Mouse (Mus musculus) heart, embryonic 14.5 days (tissue): ENCODE measurements around the gene Atg2b. TPM values are rescaled to one million over a fixed set of nuclear protein-coding genes. Genes with fewer than 3 reads are reported as not detected.

Experiments
- ATAC-seq: fragments of 200-750 bp; cut with Nextera tagmentation; 2 replicates; pipeline ENCODE4 v1.8.0; 2017; ENCODE audit warnings: low read depth, moderate TSS enrichment; ENCODE audit not compliant: insufficient number of reproducible peaks, insufficient read depth, low FRiP score
- H3K27ac ChIP-seq, 2 experiments: fragments of 200-500 bp in 1 of 2; fragments of 300-500 bp in 1 of 2; sonication (generic) in 1 of 2; replicated peaks in 1 of 2; 2 replicates each; pipeline ENCODE4 v1.5.1; 2012 to 2014; ENCODE audit warnings: low read depth in 2 of 2, low read length in 2 of 2, control low read depth in 1 of 2, mild to moderate bottlenecking in 1 of 2, mixed read lengths in 1 of 2; ENCODE audit not compliant: control insufficient read depth in 1 of 2, insufficient read depth in 1 of 2
- H3K27me3 ChIP-seq: fragments of 300-500 bp; sonication (generic); 2 replicates; pipeline ENCODE4 v1.6.1; 2014; ENCODE audit warnings: mild to moderate bottlenecking, low read length, control low read depth; ENCODE audit not compliant: control insufficient read depth, insufficient read depth
- H3K36me3 ChIP-seq: fragments of 300-500 bp; sonication (generic); 2 replicates; pipeline ENCODE4 v1.6.1; 2014; ENCODE audit warnings: mild to moderate bottlenecking, control low read depth, low read length, mixed read lengths; ENCODE audit not compliant: control insufficient read depth, insufficient read depth
- H3K4me1 ChIP-seq, 2 experiments: fragments of 200-500 bp in 1 of 2; fragments of 300-500 bp in 1 of 2; sonication (generic) in 1 of 2; 2 replicates each; pipeline ENCODE4 v1.6.1; 2012 to 2014; ENCODE audit warnings: low read length in 2 of 2, control low read depth in 1 of 2, mixed read lengths in 1 of 2; ENCODE audit not compliant: control insufficient read depth in 2 of 2, insufficient read depth in 2 of 2
- H3K4me2 ChIP-seq: fragments of 300-500 bp; sonication (generic); 2 replicates; pipeline ENCODE4 v1.6.1; 2014; ENCODE audit warnings: mild to moderate bottlenecking, low read length
- H3K4me3 ChIP-seq, 2 experiments: fragments of 200-500 bp in 1 of 2; fragments of 300-500 bp in 1 of 2; sonication (generic) in 1 of 2; 2 replicates each; pipeline ENCODE4 v1.5.1; 2012 to 2014; ENCODE audit warnings: low read length in 2 of 2, mild to moderate bottlenecking in 2 of 2, control low read depth in 1 of 2, low read depth in 1 of 2, moderate library complexity in 1 of 2; ENCODE audit not compliant: control insufficient read depth in 1 of 2, insufficient read depth in 1 of 2
- H3K9ac ChIP-seq: fragments of 300-500 bp; sonication (generic); 2 replicates; pipeline ENCODE4 v1.6.1; 2014; ENCODE audit warnings: mild to moderate bottlenecking, low read length
- H3K9me3 ChIP-seq: fragments of 300-500 bp; sonication (generic); 2 replicates; pipeline ENCODE4 v1.6.1; 2016; ENCODE audit warnings: low read length, control low read depth; ENCODE audit not compliant: control insufficient read depth
- WGBS: fragments of 180-500 bp; shearing (Covaris S2); extraction: QIAGEN DNeasy Blood & Tissue Kit; methylation state at CpG from one replicate; pipeline ENCODE4 v1.1.7; 2014; 5-methylcytosine and 5-hydroxymethylcytosine counted together
- polyA plus RNA-seq: library from polyadenylated mRNA; unstranded; fragments of >200 nt; fragmentation: Nextera tagmentation; extraction: Ambion mirVana; gene quantifications from 2 replicates; pipeline ENCODE4 v1.2.1, GENCODE M21; 2014

Gene Atg2b
- polyA plus RNA-seq, 1 experiment from 2014 or later = 10.6 TPM

- no peak overlapping the region for H3K9ac ChIP-seq
- 84% methylated on average over 7 of the region's 7 CpGs for WGBS
- no peaks in the 10 kb centered on the region for H3K9me3 ChIP-seq
- H3K4me1 ChIP-seq = peaks cover 0 to 5% of the 10 kb centered on the region in 2 experiments; a peak in 1 of 4 replicates
- H3K27me3 ChIP-seq = no peaks in the 10 kb centered on the region
- H3K27ac ChIP-seq = no peak overlapping the region
- H3K36me3 ChIP-seq = no peaks in the 10 kb centered on the region
- no peak for ATAC-seq
- H3K4me2 ChIP-seq = no peak overlapping the region
- H3K4me3 ChIP-seq = no peak overlapping the region
Observed at GRCm38 (mm10) chr12:105590786-105591185, 94.2 kb downstream of the Atg2b start.

- no peak for ATAC-seq
- H3K36me3 ChIP-seq = no peaks in the 10 kb centered on the region
- peaks cover 0 to 5% of the 10 kb centered on the region in 2 experiments; a peak in 2 of 4 replicates for H3K4me1 ChIP-seq
- 76% methylated on average over 8 of the region's 8 CpGs for WGBS
- H3K4me2 ChIP-seq = no peak overlapping the region
- no peak overlapping the region for H3K9ac ChIP-seq
- no peaks in the 10 kb centered on the region for H3K9me3 ChIP-seq
- no peak overlapping the region for H3K4me3 ChIP-seq
- no peak overlapping the region for H3K27ac ChIP-seq
- H3K27me3 ChIP-seq = no peaks in the 10 kb centered on the region
Observed at GRCm38 (mm10) chr12:105587526-105587925, 97.5 kb downstream of the Atg2b start.

GRCm38 (mm10) chr12:105584851-105585250 is 100.2 kb downstream of the Atg2b start:
- no peak for ATAC-seq
- Histone ChIP-seq H3K4me2 (no peak overlapping the region), H3K36me3 (no peaks in the 10 kb centered on the region), H3K9ac (no peak overlapping the region), H3K4me3 (no peak overlapping the region), H3K27me3 (no peaks in the 10 kb centered on the region), H3K4me1 (peaks cover 0 to 5% of the 10 kb centered on the region in 2 experiments; a peak in 2 of 4 replicates), H3K27ac (no peak overlapping the region), H3K9me3 (no peaks in the 10 kb centered on the region)
- WGBS = 11% methylated on average over 12 of the region's 12 CpGs

GRCm38 (mm10) chr12:105583484-105583883 is 101.5 kb downstream of the Atg2b start:
- H3K9me3 ChIP-seq = no peaks in the 10 kb centered on the region
- WGBS = 35% methylated on average over 2 of the region's 2 CpGs
- no peak overlapping the region for H3K4me2 ChIP-seq
- H3K9ac ChIP-seq = no peak overlapping the region
- H3K27ac ChIP-seq = no peak overlapping the region
- no peak for ATAC-seq
- no peaks in the 10 kb centered on the region; the same call in 1 of the 2 replicates for H3K27me3 ChIP-seq
- no peak overlapping the region for H3K4me3 ChIP-seq
- peaks cover 0 to 5% of the 10 kb centered on the region in 2 experiments; a peak in 2 of 4 replicates for H3K4me1 ChIP-seq
- H3K36me3 ChIP-seq = no peaks in the 10 kb centered on the region

- H3K27me3 ChIP-seq = no peaks in the 10 kb centered on the region; the same call in 1 of the 2 replicates
- no peaks in the 10 kb centered on the region for H3K9me3 ChIP-seq
- H3K4me1 ChIP-seq = peaks cover 0 to 5% of the 10 kb centered on the region in 2 experiments; a peak in 2 of 4 replicates
- no peak overlapping the region for H3K4me3 ChIP-seq
- 62% methylated on average over 9 of the region's 9 CpGs for WGBS
- no peak for ATAC-seq
- no peak overlapping the region for H3K27ac ChIP-seq
- H3K4me2 ChIP-seq = no peak overlapping the region
- H3K9ac ChIP-seq = no peak overlapping the region
- no peaks in the 10 kb centered on the region for H3K36me3 ChIP-seq
Observed at GRCm38 (mm10) chr12:105582486-105582885, 102.5 kb downstream of the Atg2b start.

GRCm38 (mm10) chr12:105580490-105580889 is 104.5 kb downstream of the Atg2b start:
- Histone ChIP-seq H3K36me3 (no peaks in the 10 kb centered on the region), H3K9me3 (no peaks in the 10 kb centered on the region), H3K4me3 (no peak overlapping the region), H3K27ac (no peak overlapping the region), H3K4me1 (peaks cover 0 to 5% of the 10 kb centered on the region in 2 experiments; a peak in 2 of 4 replicates), H3K27me3 (no peaks in the 10 kb centered on the region; the same call in 1 of the 2 replicates), H3K9ac (no peak overlapping the region), H3K4me2 (no peak overlapping the region)
- WGBS = 79% methylated on average over 17 of the region's 17 CpGs
- ATAC-seq = no peak

GRCm38 (mm10) chr12:105574356-105574755 is 110.7 kb downstream of the Atg2b start:
- no peaks in the 10 kb centered on the region for H3K36me3 ChIP-seq
- no peak for ATAC-seq
- no peak overlapping the region for H3K4me2 ChIP-seq
- H3K9ac ChIP-seq = no peak overlapping the region
- 0 out of 2 replicates have a peak, but pooled peaks cover 4% of the 10 kb centered on the region for H3K9me3 ChIP-seq
- 78% methylated on average over 4 of the region's 4 CpGs for WGBS
- H3K27ac ChIP-seq = no peak overlapping the region
- no peak overlapping the region for H3K4me3 ChIP-seq
- peaks cover 3 to 6% of the 10 kb centered on the region in 2 experiments; a peak in 1 of 4 replicates for H3K4me1 ChIP-seq
- no peaks in the 10 kb centered on the region; the same call in 1 of the 2 replicates for H3K27me3 ChIP-seq

GRCm38 (mm10) chr12:105572622-105573021 is 112.4 kb downstream of the Atg2b start:
- no peak overlapping the region for H3K4me3 ChIP-seq
- peaks cover 3 to 6% of the 10 kb centered on the region in 2 experiments; a peak in 1 of 4 replicates for H3K4me1 ChIP-seq
- H3K4me2 ChIP-seq = no peak overlapping the region
- no peaks in the 10 kb centered on the region for H3K27me3 ChIP-seq
- no peak overlapping the region for H3K9ac ChIP-seq
- ATAC-seq = no peak
- no peaks in the 10 kb centered on the region for H3K36me3 ChIP-seq
- no peak overlapping the region for H3K27ac ChIP-seq
- WGBS = 81% methylated on average over 2 of the region's 2 CpGs
- H3K9me3 ChIP-seq = 0 out of 2 replicates have a peak, but pooled peaks cover 4% of the 10 kb centered on the region
